Mouse (Mus musculus) A20 (cell line): Measurements from ENCODE around the gene Fuca1.

Experiments used
- DNase-seq: peaks from one replicate; pipeline ENCODE4 v3.0.0-alpha.2; 2011; ENCODE audit warnings: low read depth, low spot score

The Fuca1 gene

GRCm38 (mm10) chr4:135922190-135922589 is 1.7 kb downstream of the Fuca1 start:
- no peak for DNase-seq

GRCm38 (mm10) chr4:135924418-135924817 is 3.9 kb downstream of the Fuca1 start:
- no peak for DNase-seq

- DNase-seq, result no peak
These were observed 4.8 kb downstream of the Fuca1 start for GRCm38 (mm10) chr4:135925341-135925740.

GRCm38 (mm10) chr4:135926195-135926808 is 5.8 kb downstream of the Fuca1 start:
- no peak for DNase-seq

DNA sequence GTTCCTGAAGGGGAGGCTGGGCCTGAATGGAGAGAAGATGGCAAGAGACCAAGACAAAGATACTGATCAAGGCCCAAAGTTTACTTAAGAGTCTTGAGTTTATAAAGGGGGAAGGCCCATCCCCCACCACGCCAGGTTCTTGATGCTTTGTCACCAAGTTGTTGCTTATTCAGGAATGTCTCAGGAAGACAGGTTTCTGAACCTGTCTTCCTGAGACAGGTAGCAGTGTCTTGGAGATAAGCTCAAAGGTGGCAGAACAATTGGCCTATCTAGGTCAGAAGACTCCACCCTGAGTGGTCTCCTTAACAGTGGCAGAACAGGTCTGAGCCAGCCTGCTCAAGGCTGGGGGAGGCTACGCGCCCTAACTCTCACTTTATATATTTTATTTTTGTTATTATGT is 6.3 kb downstream of the Fuca1 start:
- no peak for DNase-seq

DNA sequence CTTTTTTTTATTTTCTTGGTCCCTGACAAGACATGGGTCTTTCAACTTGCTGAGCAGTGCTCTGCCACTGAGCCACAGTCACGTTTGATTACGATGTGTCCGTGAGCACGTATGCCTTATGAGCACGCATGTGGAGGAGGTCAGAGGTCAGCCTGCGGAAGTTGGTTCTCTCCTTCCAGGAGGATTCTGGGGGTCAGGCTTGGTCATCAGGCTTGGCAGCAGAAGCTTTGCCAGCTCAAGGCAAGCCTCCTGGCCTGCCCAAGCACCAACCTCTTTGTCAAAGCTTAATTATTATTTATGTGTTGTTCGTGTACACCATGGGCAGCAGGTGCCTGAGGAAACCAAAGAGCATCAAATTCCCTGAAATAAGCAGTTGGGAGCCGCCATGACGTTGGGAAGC is 7.8 kb downstream of the Fuca1 start:
- no peak for DNase-seq

GRCm38 (mm10) chr4:135929405-135929804 is 8.9 kb downstream of the Fuca1 start:
- no peak for DNase-seq

GRCm38 (mm10) chr4:135929828-135930227 is 9.3 kb downstream of the Fuca1 start:
- DNase-seq, result no peak

- no peak for DNase-seq
These were observed 9.7 kb downstream of the Fuca1 start for GRCm38 (mm10) chr4:135930239-135930638.

DNA sequence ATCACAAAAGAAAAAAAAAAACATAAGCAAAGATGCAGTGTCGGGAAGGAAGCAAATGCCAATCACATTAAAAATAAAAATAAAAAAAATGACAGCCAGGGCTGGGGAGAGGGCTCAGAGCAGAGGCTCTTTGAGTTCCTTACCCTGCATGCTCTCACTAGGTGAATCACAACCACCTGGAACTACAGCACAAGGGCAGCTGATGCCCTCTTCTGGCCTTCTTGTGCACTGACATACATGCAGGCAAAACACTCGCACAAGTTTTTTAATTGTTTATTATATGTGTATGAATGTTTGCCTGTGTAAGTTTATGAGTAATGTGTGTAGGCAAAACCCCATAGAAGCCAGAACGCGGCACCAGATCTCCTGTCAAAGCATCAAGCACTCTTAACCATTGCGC is 11.3 kb downstream of the Fuca1 start:
- peak; percentile 61 for DNase-seq

- DNase-seq, result no peak
These were observed 14.4 kb downstream of the Fuca1 start for GRCm38 (mm10) chr4:135934708-135935500.

DNA sequence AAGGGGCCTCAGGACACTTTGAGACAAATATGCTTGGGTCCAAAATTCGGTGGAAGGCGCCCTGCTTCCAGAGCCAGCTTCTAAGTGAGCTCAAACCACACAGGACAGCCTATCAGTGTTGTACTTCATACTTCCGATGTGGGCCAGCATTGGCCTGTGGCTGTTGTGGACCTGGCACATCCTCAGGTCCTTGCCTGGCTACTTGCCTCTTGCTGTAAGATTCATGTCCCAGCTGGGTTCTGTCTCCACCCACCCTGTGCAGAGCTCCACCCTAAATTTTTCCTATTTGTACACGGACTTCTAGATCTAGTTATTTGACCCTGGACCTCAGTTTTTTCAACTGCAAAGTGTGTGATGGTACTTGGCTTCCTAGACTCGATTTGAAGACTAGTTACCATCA is 15.0 kb downstream of the Fuca1 start:
- no peak for DNase-seq

DNA sequence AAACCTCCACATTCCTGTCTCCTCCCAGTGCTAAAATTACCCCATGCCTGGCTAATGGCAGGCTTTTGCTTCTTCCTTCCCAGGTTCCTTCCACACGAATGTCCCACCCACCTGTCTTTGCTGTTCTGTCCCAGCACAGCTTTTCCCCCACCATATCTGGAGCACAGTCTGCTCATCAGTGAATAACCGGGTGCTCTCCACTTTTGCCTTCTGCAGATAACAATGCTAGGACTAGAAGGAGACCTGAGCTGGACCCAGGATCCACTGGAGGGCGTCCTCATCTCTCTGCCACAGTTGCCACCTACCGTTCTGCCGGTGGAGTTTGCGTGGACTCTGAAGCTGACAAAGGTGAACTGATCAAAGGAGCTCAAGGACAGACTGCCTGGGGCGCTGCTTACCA is 18.3 kb downstream of the Fuca1 start:
- no peak for DNase-seq

- DNase-seq, result peak; percentile 64
These were observed 20.5 kb downstream of the Fuca1 start for GRCm38 (mm10) chr4:135941026-135941425.

- DNase-seq, result peak; percentile 63
These were observed 21.7 kb downstream of the Fuca1 start for GRCm38 (mm10) chr4:135942193-135942592.

DNA sequence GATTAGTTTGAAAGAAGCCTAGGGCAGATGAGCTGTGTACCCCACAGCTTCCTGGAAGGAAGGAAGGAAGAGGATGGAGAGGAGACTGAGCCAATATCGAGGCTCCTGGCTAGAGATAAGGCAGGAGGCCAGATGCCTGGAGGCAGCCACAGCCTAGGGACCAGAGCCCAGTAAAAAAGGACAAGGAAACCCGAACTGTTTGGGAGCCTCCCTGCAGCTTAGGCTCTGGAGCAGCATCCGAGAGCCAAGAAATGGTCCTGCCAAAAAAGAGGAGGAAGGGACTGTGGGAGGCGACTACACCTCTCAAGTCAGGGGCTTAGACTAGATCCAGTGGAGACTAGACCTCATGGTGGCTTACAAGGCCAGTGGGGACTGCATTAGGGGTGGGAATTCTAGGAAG is 22.9 kb downstream of the Fuca1 start:
- DNase-seq, result no peak

DNA sequence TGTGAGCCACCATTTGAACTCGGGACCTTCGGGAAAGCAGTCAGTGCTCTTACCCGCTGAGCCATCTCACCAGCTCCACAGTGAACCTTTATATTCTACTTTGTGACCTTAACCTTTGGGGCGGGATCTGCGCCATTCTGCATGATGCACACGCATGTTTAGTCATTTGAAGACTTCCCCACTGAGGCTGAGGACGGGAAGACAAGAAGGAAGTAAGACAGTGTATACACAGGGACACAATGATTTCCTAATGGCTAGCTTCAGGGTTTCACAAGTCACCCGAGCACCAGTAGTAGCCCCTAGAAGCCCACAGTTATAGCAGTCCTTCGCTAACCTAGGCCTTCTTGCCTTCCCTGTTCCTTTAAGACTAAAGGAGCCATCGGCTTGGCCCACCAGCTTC is 25.2 kb downstream of the Fuca1 start:
- DNase-seq, result peak; percentile 15

- DNase-seq, result peak; percentile 92
These were observed 25.7 kb downstream of the Fuca1 start, which contains the start of gene Hmgcl for GRCm38 (mm10) chr4:135946278-135946658. Hmgcl (plus strand) TSS chr4:135946448.

- peak; percentile 67 for DNase-seq
These were observed 26.2 kb downstream of the Fuca1 start for GRCm38 (mm10) chr4:135946659-135947301.

DNA sequence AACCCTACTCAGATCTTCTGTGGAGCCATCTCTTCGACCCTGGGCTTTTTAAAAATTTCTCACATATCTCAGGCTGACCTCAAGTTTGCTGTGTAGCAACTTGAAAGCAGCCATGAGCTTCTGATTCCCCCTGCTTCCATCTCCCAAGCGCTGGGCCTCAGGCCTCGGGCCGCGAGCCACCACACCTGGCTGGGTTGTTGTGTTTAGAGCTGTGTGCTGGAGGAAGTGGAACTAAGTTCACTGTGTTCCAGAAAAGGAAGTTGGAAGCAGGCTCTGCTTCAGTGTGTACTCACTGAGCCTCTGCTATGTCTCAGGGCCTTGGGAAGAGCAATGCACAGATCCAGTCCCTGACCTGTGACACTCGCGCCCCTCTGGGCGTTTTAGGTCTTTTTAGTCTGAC is 27.6 kb downstream of the Fuca1 start:
- peak; percentile 78 for DNase-seq

DNA sequence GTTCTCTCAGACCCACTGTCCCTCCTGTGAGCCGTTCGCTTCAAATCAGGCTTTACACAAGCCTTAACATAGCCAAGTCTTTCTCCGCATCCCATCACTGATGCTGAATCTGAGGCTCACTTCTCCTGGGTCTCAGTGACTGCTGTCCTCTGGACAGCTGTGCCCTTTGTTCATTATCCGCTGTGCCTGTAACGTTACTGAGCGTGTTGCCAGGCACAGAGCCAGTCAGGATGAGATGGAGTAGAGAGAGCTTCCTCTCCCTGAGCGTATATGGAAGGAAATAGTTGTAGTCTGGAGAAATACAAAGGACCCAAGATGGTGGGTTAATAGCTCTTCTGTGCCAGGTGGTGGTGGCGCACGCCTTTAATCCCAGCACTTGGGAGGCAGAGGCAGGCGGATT is 28.9 kb downstream of the Fuca1 start:
- DNase-seq, result no peak

GRCm38 (mm10) chr4:135949911-135950310 is 29.4 kb downstream of the Fuca1 start:
- DNase-seq, result no peak

- no peak for DNase-seq
These were observed 29.8 kb downstream of the Fuca1 start for GRCm38 (mm10) chr4:135950365-135950764.
